Comparison of ENCODE assay signal across 8 mouse cellular contexts in the genomic region with DNA sequence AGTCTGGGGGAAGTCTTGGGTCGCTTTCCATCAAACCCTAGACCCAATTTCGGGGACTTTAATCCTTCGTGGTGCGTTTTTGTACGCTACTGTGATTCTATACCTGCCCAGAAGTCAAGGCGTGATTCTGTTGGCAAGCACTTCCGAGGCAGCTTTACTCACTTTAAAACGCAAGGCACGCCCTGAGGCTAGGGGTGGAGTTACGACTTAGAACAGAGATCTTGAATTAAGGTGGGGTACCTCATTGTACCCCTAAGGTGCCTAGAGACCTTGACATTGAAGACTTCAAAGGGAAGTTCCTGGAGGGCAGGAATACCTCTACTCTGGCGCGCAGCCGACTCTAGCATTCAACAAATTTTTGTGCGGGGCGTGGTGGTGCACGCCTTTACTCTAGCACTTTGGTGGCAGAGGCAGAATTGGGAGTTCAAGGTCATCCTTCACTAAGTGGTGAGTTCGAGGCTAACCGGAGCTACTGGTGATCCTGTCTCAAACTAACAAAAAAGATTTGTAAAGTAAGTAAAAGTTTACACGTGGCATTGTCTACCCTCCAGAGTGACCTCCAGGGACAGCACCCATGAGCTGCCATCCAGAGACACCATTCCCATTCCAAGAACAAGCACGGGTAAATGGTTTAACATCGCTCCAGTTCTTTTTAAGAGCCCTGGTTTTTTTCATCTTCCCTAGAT. TPM values are rescaled to one million over a fixed set of nuclear protein-coding genes. Genes with fewer than 3 reads are reported as not detected.
DNase-seq lines count a peak whose midpoint lies in the region; ATAC-seq and TF ChIP-seq lines count a peak whose summit lies in the region.

No protein-coding gene starts in this region.

- H3K27me3 ChIP-seq in limb, embryonic 10.5 days (ENCODE audit: low read depth, poor library complexity, severe bottlenecking) = peaks cover 15% of the 10 kb centered on the region
- peaks cover 7% of the 10 kb centered on the region; the same call in 1 of the 2 replicates for H3K27me3 ChIP-seq in midbrain, postnatal 0 days (ENCODE audit: insufficient read depth, low read length)

- H3K9ac ChIP-seq in midbrain, postnatal 0 days (replicated peaks; ENCODE audit: low read length, poor library complexity, severe bottlenecking) = no peak overlapping the region

- peaks cover 8% of the 10 kb centered on the region; the same call in 1 of the 2 replicates for H3K4me1 ChIP-seq in cortical plate, adult 2 months (ENCODE audit: control insufficient read depth, insufficient read depth, low read length)
- H3K4me1 ChIP-seq in limb, embryonic 10.5 days = peaks cover 69% of the 10 kb centered on the region
- peaks cover 7% of the 10 kb centered on the region; the same call in 1 of the 2 replicates for H3K4me1 ChIP-seq in midbrain, postnatal 0 days (ENCODE audit: insufficient read depth, low read length)

- H3K36me3 ChIP-seq in limb, embryonic 10.5 days = peaks cover 27% of the 10 kb centered on the region
- no peaks in the 10 kb centered on the region for H3K36me3 ChIP-seq in midbrain, postnatal 0 days (ENCODE audit: insufficient read depth, low read length)

- peak; percentile 39 for DNase-seq in gastrocnemius, adult 18-20 months (ENCODE audit: low spot score)
- DNase-seq in gastrocnemius, postnatal 14 days = no peak
- peak; percentile 47 to 71 for DNase-seq in heart, postnatal 10 days
- DNase-seq in limb, embryonic 10.5 days (ENCODE audit: low spot score) = peak; percentile 52
- no peak for DNase-seq in midbrain, postnatal 0 days (ENCODE audit: low spot score)
- DNase-seq in right cerebral cortex, postnatal 25 days = no peak
- DNase-seq in left cerebral cortex, postnatal 14 days (ENCODE audit: low spot score in 2 of 2) = no peak

- under 1% methylated on average over 21 of the region's 21 CpGs for WGBS in limb, embryonic 10.5 days
- 3% methylated on average over 21 of the region's 21 CpGs for WGBS in midbrain, postnatal 0 days

- intact Hi-C loops in gastrocnemius, postnatal 14 days (cut with DNase I; ENCODE audit: low total_unique reads) = no loop called here
- intact Hi-C loops in heart, postnatal 10 days (cut with DNase I) = loop anchor here (5.0 kb wide), 1 partner anchor 35 kb away; no protein-coding TSS in a partner anchor
- intact Hi-C loops in left cerebral cortex, postnatal 14 days (cut with DNase I) = no loop called here

- H3K9me3 ChIP-seq in limb, embryonic 10.5 days (replicated peaks) = no peaks in the 10 kb centered on the region
- H3K9me3 ChIP-seq in midbrain, postnatal 0 days (ENCODE audit: low read length) = no peaks in the 10 kb centered on the region

- TF ChIP-seq POLR2A in cortical plate, adult 2 months (IDR thresholded peaks at IDR 0.05; ENCODE audit: extremely low read depth, insufficient read depth, low read length) = no peak

- ATAC-seq in midbrain, postnatal 0 days (ENCODE audit: low FRiP score) = no peak

- peak overlapping the region; percentile 84 for H3K4me2 ChIP-seq in midbrain, postnatal 0 days (ENCODE audit: low read depth, low read length, poor library complexity, severe bottlenecking)

- TF ChIP-seq CTCF in cortical plate, adult 2 months (IDR thresholded peaks at IDR 0.05; ENCODE audit: extremely low read depth, insufficient read depth, low read length) = no peak
- TF ChIP-seq CTCF in midbrain, postnatal 0 days (IDR thresholded peaks at IDR 0.05) = no peak

- H3K27ac ChIP-seq in cortical plate, adult 2 months (ENCODE audit: insufficient read depth, low read length) = no peak overlapping the region; the same call in 1 of the 2 replicates
- H3K27ac ChIP-seq in limb, embryonic 10.5 days = peak overlapping the region; percentile 97
- H3K27ac ChIP-seq in midbrain, postnatal 0 days (ENCODE audit: low read depth, low read length) = no peak overlapping the region

- H3K4me3 ChIP-seq in cortical plate, adult 2 months (ENCODE audit: insufficient read depth, low read length) = peak overlapping the region; percentile 55
- peak overlapping the region; percentile 73 for H3K4me3 ChIP-seq in limb, embryonic 10.5 days
- H3K4me3 ChIP-seq in midbrain, postnatal 0 days (ENCODE audit: low read depth, low read length) = peak overlapping the region; percentile 82

RNA-seq across cellular contexts. Expression of a gene that starts 0.9 kb away (rescaled TPM):
- 10 to 100 TPM; 44.1 to 51.0 TPM for total RNA-seq in gastrocnemius, adult 18-20 months (2021)
- total RNA-seq in gastrocnemius, postnatal 14 days (2021) = 10 to 100 TPM; 26.2 to 27.4 TPM
- 78.5 and 83.4 TPM in 2 replicates for polyA plus RNA-seq in cortical plate, adult 2 months (2012; rRNA removed)
- total RNA-seq in heart, postnatal 10 days (2021) = 10 to 100 TPM; 55.8 to 61.7 TPM
- 2.5 TPM in 2 replicates for polyA plus RNA-seq in limb, embryonic 10.5 days (2016; fragmentation: Nextera tagmentation; extraction: Ambion mirVana)
- total RNA-seq in midbrain, postnatal 0 days (2014; rRNA removed) = 43.9 and 52.8 TPM in 2 replicates
- 1.5 and 1.7 TPM in 2 replicates for polyA plus RNA-seq in midbrain, postnatal 0 days (2015; fragmentation: Nextera tagmentation; extraction: Ambion mirVana)
- 10 to 100 TPM; 79.8 to 80.1 TPM for total RNA-seq in left cerebral cortex, postnatal 14 days (2021)

RNA-seq across cellular contexts. Expression of a gene that starts 23.3 kb away (rescaled TPM):
- total RNA-seq in gastrocnemius, adult 18-20 months (2021) = 100 to 1,000 TPM in 1 of 2 experiments, 10 to 100 TPM in 1; 96.7 to 102 TPM
- total RNA-seq in gastrocnemius, postnatal 14 days (2021) = 100 to 1,000 TPM; 105 to 116 TPM
- 59.9 and 65.5 TPM in 2 replicates for polyA plus RNA-seq in cortical plate, adult 2 months (2012; rRNA removed)
- 100 to 1,000 TPM; 120 TPM for total RNA-seq in heart, postnatal 10 days (2021)
- 9.4 and 15.3 TPM in 2 replicates for polyA plus RNA-seq in limb, embryonic 10.5 days (2016; fragmentation: Nextera tagmentation; extraction: Ambion mirVana)
- total RNA-seq in midbrain, postnatal 0 days (2014; rRNA removed) = 13.3 and 27.0 TPM in 2 replicates
- 41.5 and 45.1 TPM in 2 replicates for polyA plus RNA-seq in midbrain, postnatal 0 days (2015; fragmentation: Nextera tagmentation; extraction: Ambion mirVana)
- 10 to 100 TPM; 36.7 to 38.9 TPM for total RNA-seq in left cerebral cortex, postnatal 14 days (2021)

RNA-seq across cellular contexts. Expression of a gene that starts 32.8 kb away (rescaled TPM):
- total RNA-seq in gastrocnemius, adult 18-20 months (2021) = under 1 TPM; 0.75 to 1.00 TPM
- 1 to 10 TPM in 1 of 2 experiments, under 1 TPM in 1; 0.60 to 1.3 TPM for total RNA-seq in gastrocnemius, postnatal 14 days (2021)
- 89.5 and 95.2 TPM in 2 replicates for polyA plus RNA-seq in cortical plate, adult 2 months (2012; rRNA removed)
- 1 to 10 TPM in 1 of 2 experiments, under 1 TPM in 1; 0.57 to 1.0 TPM for total RNA-seq in heart, postnatal 10 days (2021)
- 16.1 and 23.8 TPM in 2 replicates for polyA plus RNA-seq in limb, embryonic 10.5 days (2016; fragmentation: Nextera tagmentation; extraction: Ambion mirVana)
- 5.0 and 8.4 TPM in 2 replicates for total RNA-seq in midbrain, postnatal 0 days (2014; rRNA removed)
- 1.5 and 1.6 TPM in 2 replicates for polyA plus RNA-seq in midbrain, postnatal 0 days (2015; fragmentation: Nextera tagmentation; extraction: Ambion mirVana)
- total RNA-seq in left cerebral cortex, postnatal 14 days (2021) = 10 to 100 TPM; 34.7 to 37.7 TPM

RNA-seq across cellular contexts. Expression of a gene that starts 37.9 kb away (rescaled TPM):
- 1 to 10 TPM in 1 of 2 experiments, under 1 TPM in 1; 0.96 to 2.3 TPM for total RNA-seq in gastrocnemius, adult 18-20 months (2021)
- total RNA-seq in gastrocnemius, postnatal 14 days (2021) = 1 to 10 TPM; 6.5 to 7.7 TPM
- 64.1 and 72.2 TPM in 2 replicates for polyA plus RNA-seq in cortical plate, adult 2 months (2012; rRNA removed)
- total RNA-seq in heart, postnatal 10 days (2021) = 10 to 100 TPM; 21.4 to 21.7 TPM
- polyA plus RNA-seq in limb, embryonic 10.5 days (2016; fragmentation: Nextera tagmentation; extraction: Ambion mirVana) = 21.0 and 21.5 TPM in 2 replicates
- total RNA-seq in midbrain, postnatal 0 days (2014; rRNA removed) = 16.0 and 19.6 TPM in 2 replicates
- 14.2 and 16.7 TPM in 2 replicates for polyA plus RNA-seq in midbrain, postnatal 0 days (2015; fragmentation: Nextera tagmentation; extraction: Ambion mirVana)
- total RNA-seq in left cerebral cortex, postnatal 14 days (2021) = 10 to 100 TPM; 31.3 to 35.8 TPM

RNA-seq across cellular contexts. Expression of a gene that starts 40.8 kb away (rescaled TPM):
- total RNA-seq in gastrocnemius, adult 18-20 months (2021) = 100 to 1,000 TPM; 150 to 167 TPM
- total RNA-seq in gastrocnemius, postnatal 14 days (2021) = 100 to 1,000 TPM; 146 to 154 TPM
- polyA plus RNA-seq in cortical plate, adult 2 months (2012; rRNA removed) = 249 and 256 TPM in 2 replicates
- 100 to 1,000 TPM; 184 to 186 TPM for total RNA-seq in heart, postnatal 10 days (2021)
- 626 and 675 TPM in 2 replicates for polyA plus RNA-seq in limb, embryonic 10.5 days (2016; fragmentation: Nextera tagmentation; extraction: Ambion mirVana)
- 386 and 449 TPM in 2 replicates for total RNA-seq in midbrain, postnatal 0 days (2014; rRNA removed)
- polyA plus RNA-seq in midbrain, postnatal 0 days (2015; fragmentation: Nextera tagmentation; extraction: Ambion mirVana) = 473 and 491 TPM in 2 replicates
- total RNA-seq in left cerebral cortex, postnatal 14 days (2021) = 100 to 1,000 TPM; 133 to 136 TPM

Comparison
In these comparisons a context has a peak if more than half of its experiments do, and no peak if none do; other contexts are left out.
1. DNase-seq: peak in gastrocnemius, adult 18-20 months (single experiment), heart, postnatal 10 days (2 of 2) and limb, embryonic 10.5 days (single experiment); none in gastrocnemius, postnatal 14 days (single experiment), midbrain, postnatal 0 days (single experiment), right cerebral cortex, postnatal 25 days (single experiment) and left cerebral cortex, postnatal 14 days (0 of 2).
2. Peak in every context shown above with its lines, with median percentiles within 50 percentile points of each other: H3K4me3 ChIP-seq.